Mouse (Mus musculus) liver, embryonic 14 days (tissue): Measurements from ENCODE around the gene Ccl28. TPM values are rescaled to one million over a fixed set of nuclear protein-coding genes. Genes with fewer than 3 reads are reported as not detected.

Experiments
- polyA plus RNA-seq: library from polyadenylated mRNA; depleted of rRNA; stranded (reverse); fragments of >200 nt; gene quantifications from 2 replicates; pipeline ENCODE4 v1.2.3, GENCODE M21; 2012; rRNA removed

Gene Ccl28
- 0.11 and 0.20 TPM in 2 replicates for polyA plus RNA-seq

GRCm38 (mm10) chr13:119623634-119624033 is at the start of gene Ccl28:
Gene Ccl28, plus strand, starts transcription at chr13:119623819.

DNA sequence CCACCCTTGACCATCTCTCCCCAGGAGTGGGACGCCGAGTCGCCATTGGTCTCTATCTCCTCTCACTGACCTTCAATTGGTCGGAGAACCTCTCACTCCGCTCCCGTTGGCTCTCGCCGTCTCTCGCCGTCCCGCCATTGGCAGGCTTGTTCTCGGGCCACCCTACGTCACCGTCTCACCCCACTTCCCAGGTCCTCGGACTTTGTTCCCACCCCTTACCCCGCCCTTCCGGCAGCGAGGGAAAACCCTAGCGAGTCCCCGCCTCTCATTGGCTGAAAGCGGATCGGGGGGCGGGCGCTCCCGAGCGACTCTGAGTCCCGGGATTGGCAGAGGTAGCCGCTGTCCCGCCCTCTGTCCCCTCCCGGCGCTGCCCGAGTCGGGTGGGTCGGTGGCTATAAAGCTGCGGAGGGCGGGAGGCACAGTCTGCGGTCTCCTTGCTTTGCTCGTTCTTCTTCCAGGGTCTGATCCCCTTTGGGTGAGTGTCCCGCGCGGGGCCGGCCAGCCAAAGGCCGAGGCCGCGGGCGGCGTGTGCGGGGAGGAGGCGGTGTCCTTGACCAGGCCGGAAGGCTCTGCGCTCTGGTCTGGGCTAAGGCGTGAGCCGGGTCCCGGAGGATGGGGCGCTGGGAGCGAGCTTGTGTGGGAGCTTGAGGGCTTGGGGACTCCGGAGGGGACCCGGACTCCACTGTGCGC is 66.6 kb downstream of the Ccl28 start, which contains the start of gene Hmgcs1:
TSS of gene Hmgcs1 (plus strand) at position 341 of the 690 bp plus-strand sequence.

Other genes with a start within 250 kb of the Ccl28 start
- 9.3 and 11.8 TPM in 2 replicates for gene Paip1, start 195.2 kb upstream of the Ccl28 start, polyA plus RNA-seq
- gene 4833420G17Rik, start 161.1 kb upstream of the Ccl28 start, polyA plus RNA-seq: 19.2 and 25.4 TPM in 2 replicates
- gene Tmem267, start 135.8 kb upstream of the Ccl28 start, polyA plus RNA-seq: 6.5 and 9.2 TPM in 2 replicates
- 0.16 and 0.24 TPM in 2 replicates for gene 3110070M22Rik, start 135.4 kb upstream of the Ccl28 start, polyA plus RNA-seq
- gene Hmgcs1, start 66.6 kb downstream of the Ccl28 start, polyA plus RNA-seq: 83.3 and 102 TPM in 2 replicates
- gene Nim1k, start 132.1 kb downstream of the Ccl28 start, polyA plus RNA-seq: 0.02 and 0.05 TPM in 2 replicates
- 9.4 and 11.7 TPM in 2 replicates for gene Zfp131, start 167.1 kb downstream of the Ccl28 start, polyA plus RNA-seq
- not detected in 2 replicates for gene AF067063, start 206.4 kb downstream of the Ccl28 start, polyA plus RNA-seq
- not detected in 2 replicates for gene D13Ertd608e, start 212.2 kb downstream of the Ccl28 start, polyA plus RNA-seq